Mouse (Mus musculus): ENCODE results near the gene C1qtnf6. TPM values are rescaled to one million over a fixed set of nuclear protein-coding genes. Genes with fewer than 3 reads are reported as not detected.

The C1qtnf6 gene
- total and polyA plus RNA-seq, 3 experiments, result 0.15 to 1.3 TPM; not detected in 1

- no peaks in the 10 kb centered on the region for H3K79me2 ChIP-seq (ENCODE audit: control insufficient read depth, insufficient read depth, low read length, poor library complexity)
- no peak overlapping the region for H3K27ac ChIP-seq (ENCODE audit: control insufficient read depth, low read depth, low read length)
- peaks cover 0 to 3% of the 10 kb centered on the region in 2 experiments; a peak in 3 of 4 replicates for H3K27me3 ChIP-seq (ENCODE audit: control insufficient read depth in 1 of 2, insufficient read depth in 2 of 2, low read length in 2 of 2)
- no peaks in the 10 kb centered on the region for H3K36me3 ChIP-seq (ENCODE audit: control insufficient read depth in 1 of 2, insufficient read depth in 2 of 2, low read length in 2 of 2)
- no peak for DNase-seq (ENCODE audit: low read depth, low spot score)
- no peaks in the 10 kb centered on the region for H3K4me1 ChIP-seq (ENCODE audit: control insufficient read depth in 1 of 2, insufficient read depth in 2 of 2, low read length in 2 of 2)
- no peak overlapping the region for H3K4me3 ChIP-seq (ENCODE audit: control insufficient read depth in 1 of 2, insufficient read depth in 1 of 2, low read depth in 2 of 2, low read length in 2 of 2)
- H3K9me3 ChIP-seq (replicated peaks; ENCODE audit: insufficient read depth, low read length), result no peaks in the 10 kb centered on the region
- TF ChIP-seq ZC3H11A (IDR thresholded peaks at IDR 0.05; ENCODE audit: low read depth, low read length), result no peak
- TF ChIP-seq ELF1 (IDR thresholded peaks at IDR 0.05; ENCODE audit: low read depth, low read length), result no peak
- no peak for TF ChIP-seq MYB (IDR thresholded peaks at IDR 0.05; ENCODE audit: low read depth, low read length)
- TF ChIP-seq HCFC1 (IDR thresholded peaks at IDR 0.05; ENCODE audit: low read depth, low read length), result no peak
- TF ChIP-seq BHLHE40 (IDR thresholded peaks at IDR 0.05; ENCODE audit: borderline replicate concordance, low read depth, low read length), result no peak
- TF ChIP-seq UBTF (IDR thresholded peaks at IDR 0.05; ENCODE audit: borderline replicate concordance, insufficient read depth, low read depth, low read length), result no peak
- no peak for TF ChIP-seq TCF12 (IDR thresholded peaks at IDR 0.05; ENCODE audit: low read depth, low read length)
- no peak for TF ChIP-seq CTCF (IDR thresholded peaks at IDR 0.05 in 2 of 3, conservative IDR thresholded peaks at IDR 0.05 in 1 of 3; ENCODE audit: control insufficient read depth in 1 of 3, insufficient read depth in 1 of 3, low read depth in 2 of 3, low read length in 3 of 3, poor library complexity in 1 of 3, severe bottlenecking in 1 of 3)
- TF ChIP-seq JUND (IDR thresholded peaks at IDR 0.05; ENCODE audit: low read depth, low read length), result no peak
- TF ChIP-seq RCOR1 (IDR thresholded peaks at IDR 0.05; ENCODE audit: low read depth, low read length), result no peak
- no peak for TF ChIP-seq GABPA (IDR thresholded peaks at IDR 0.05; ENCODE audit: low read depth, low read length)
- TF ChIP-seq RAD21 (IDR thresholded peaks at IDR 0.05; ENCODE audit: low read depth, low read length), result no peak
- no peak overlapping the region for H3K9ac ChIP-seq (ENCODE audit: control insufficient read depth, low read depth, low read length, poor library complexity, severe bottlenecking)
Observed at GRCm38 (mm10) chr15:78542098-78542766, 11.0 kb upstream of the C1qtnf6 start.

- H3K4me1 ChIP-seq (ENCODE audit: control insufficient read depth in 1 of 2, insufficient read depth in 2 of 2, low read length in 2 of 2), result no peaks in the 10 kb centered on the region
- H3K9ac ChIP-seq (ENCODE audit: control insufficient read depth, low read depth, low read length, poor library complexity, severe bottlenecking), result no peak overlapping the region
- H3K27ac ChIP-seq (ENCODE audit: control insufficient read depth, low read depth, low read length), result no peak overlapping the region
- no peaks in the 10 kb centered on the region for H3K9me3 ChIP-seq (replicated peaks; ENCODE audit: insufficient read depth, low read length)
- peaks cover 0 to 3% of the 10 kb centered on the region in 2 experiments; a peak in 3 of 4 replicates for H3K27me3 ChIP-seq (ENCODE audit: control insufficient read depth in 1 of 2, insufficient read depth in 2 of 2, low read length in 2 of 2)
- H3K4me3 ChIP-seq (ENCODE audit: control insufficient read depth in 1 of 2, insufficient read depth in 1 of 2, low read depth in 2 of 2, low read length in 2 of 2), result no peak overlapping the region
- TF ChIP-seq SIN3A (IDR thresholded peaks at IDR 0.05; ENCODE audit: low read length) (no peak), CHD2 (IDR thresholded peaks at IDR 0.05; ENCODE audit: low read length) (no peak), MXI1 (IDR thresholded peaks at IDR 0.05; ENCODE audit: low read depth, low read length) (no peak)
- H3K36me3 ChIP-seq (ENCODE audit: control insufficient read depth in 1 of 2, insufficient read depth in 2 of 2, low read length in 2 of 2), result no peaks in the 10 kb centered on the region
- DNase-seq (ENCODE audit: low read depth, low spot score), result no peak
- no peaks in the 10 kb centered on the region for H3K79me2 ChIP-seq (ENCODE audit: control insufficient read depth, insufficient read depth, low read length, poor library complexity)
Observed at GRCm38 (mm10) chr15:78541606-78542005, 10.4 kb upstream of the C1qtnf6 start.

Data from MEL (cell line).